ENCODE assay signal across 21 mouse cellular contexts in genomic region chr8:120371146-120371545, GRCm38 (mm10).
A peak's percentile ranks its signal among the peaks of the same experiment; 100 is the strongest.
DNase-seq lines count a peak whose midpoint lies in the region; ATAC-seq and TF ChIP-seq lines count a peak whose summit lies in the region.
"Had no signal": no experiment of that assay in that cellular context is flagged by ENCODE, and none has a peak within 500 bp of the region (broad histone marks: within the 10 kb centered on the region; RNA-seq: fewer than 3 reads in every experiment).

No protein-coding gene starts in this region.

- no peak overlapping the region for H3K9ac ChIP-seq in forebrain, embryonic 12.5 days
- H3K9ac ChIP-seq in heart, embryonic 16.5 days (ENCODE audit: low read length): 0 out of 2 replicates have a peak overlapping the region, but pooled peaks have one; percentile 24
- H3K9ac ChIP-seq: embryonic facial prominence, embryonic 13.5 days; hindbrain, embryonic 15.5 days; midbrain, embryonic 13.5 days had no signal

- H3K9me3 ChIP-seq in forebrain, embryonic 10.5 days: no peaks in the 10 kb centered on the region
- H3K9me3 ChIP-seq in forebrain, embryonic 12.5 days: no peaks in the 10 kb centered on the region
- no peaks in the 10 kb centered on the region for H3K9me3 ChIP-seq in heart, embryonic 16.5 days (replicated peaks; ENCODE audit: control insufficient read depth, low read length)
- H3K9me3 ChIP-seq: embryonic facial prominence, embryonic 13.5 days; hindbrain, embryonic 15.5 days; midbrain, embryonic 13.5 days had no signal

- ATAC-seq in forebrain, embryonic 12.5 days (ENCODE audit: low FRiP score): no peak
- no peak for ATAC-seq in heart, embryonic 16.5 days (replicated peaks; ENCODE audit: extremely low read depth, insufficient read depth, low FRiP score)
- ATAC-seq: midbrain, embryonic 13.5 days had no signal

- intact Hi-C loops in heart, postnatal 14 days (cut with DNase I): no loop called here

- no peak overlapping the region for H3K4me2 ChIP-seq in forebrain, embryonic 12.5 days
- H3K4me2 ChIP-seq in heart, embryonic 16.5 days (ENCODE audit: low read depth, low read length): no peak overlapping the region
- H3K4me2 ChIP-seq: embryonic facial prominence, embryonic 13.5 days; hindbrain, embryonic 15.5 days; midbrain, embryonic 13.5 days had no signal

- H3K36me3 ChIP-seq in forebrain, embryonic 10.5 days (replicated peaks): no peaks in the 10 kb centered on the region
- H3K36me3 ChIP-seq in forebrain, embryonic 12.5 days (replicated peaks): no peaks in the 10 kb centered on the region
- H3K36me3 ChIP-seq in heart, embryonic 16.5 days (ENCODE audit: control insufficient read depth, insufficient read depth): no peaks in the 10 kb centered on the region
- no peaks in the 10 kb centered on the region for H3K36me3 ChIP-seq in spleen, adult 2 months (ENCODE audit: control insufficient read depth, insufficient read depth, low read length)
- H3K36me3 ChIP-seq: embryonic facial prominence, embryonic 13.5 days; hindbrain, embryonic 15.5 days; midbrain, embryonic 13.5 days had no signal

- peaks cover 95% of the 10 kb centered on the region for H3K4me1 ChIP-seq in forebrain, embryonic 10.5 days
- H3K4me1 ChIP-seq in forebrain, embryonic 12.5 days: peaks cover 64% of the 10 kb centered on the region
- peaks cover 77% of the 10 kb centered on the region for H3K4me1 ChIP-seq in heart, embryonic 16.5 days (ENCODE audit: control insufficient read depth, insufficient read depth, low read length)
- peaks cover 7% of the 10 kb centered on the region for H3K4me1 ChIP-seq in spleen, adult 2 months (ENCODE audit: control insufficient read depth, insufficient read depth, insufficient read length)

- peak overlapping the region; percentile 73 for H3K27ac ChIP-seq in forebrain, embryonic 10.5 days
- H3K27ac ChIP-seq in forebrain, embryonic 12.5 days: no peak overlapping the region; the same call in 1 of the 2 replicates
- H3K27ac ChIP-seq in heart, embryonic 16.5 days (ENCODE audit: low read length): peak overlapping the region; percentile 83
- peak overlapping the region; percentile 43; the same call in 1 of the 2 replicates for H3K27ac ChIP-seq in spleen, adult 2 months (ENCODE audit: insufficient read depth, low read length)
- H3K27ac ChIP-seq: embryonic facial prominence, embryonic 13.5 days; hindbrain, embryonic 15.5 days; kidney, postnatal 0 days; midbrain, embryonic 13.5 days had no signal

- peaks cover 50% of the 10 kb centered on the region for H3K27me3 ChIP-seq in forebrain, embryonic 10.5 days (ENCODE audit: poor library complexity, severe bottlenecking)
- peaks cover 20% of the 10 kb centered on the region; the same call in 1 of the 2 replicates for H3K27me3 ChIP-seq in forebrain, embryonic 12.5 days
- H3K27me3 ChIP-seq in heart, embryonic 16.5 days (ENCODE audit: control insufficient read depth, insufficient read depth, low read length): no peaks in the 10 kb centered on the region
- no peaks in the 10 kb centered on the region for H3K27me3 ChIP-seq in spleen, adult 2 months (ENCODE audit: control insufficient read depth, insufficient read depth, low read length)
- H3K27me3 ChIP-seq: embryonic facial prominence, embryonic 13.5 days; hindbrain, embryonic 15.5 days; midbrain, embryonic 13.5 days had no signal

- TF ChIP-seq POLR2A in spleen, adult 2 months (IDR thresholded peaks at IDR 0.05; ENCODE audit: low read depth, low read length): no peak

- no peak overlapping the region for H3K4me3 ChIP-seq in forebrain, embryonic 10.5 days
- H3K4me3 ChIP-seq in forebrain, embryonic 12.5 days (replicated peaks): no peak overlapping the region
- no peak overlapping the region for H3K4me3 ChIP-seq in heart, embryonic 16.5 days (ENCODE audit: low read length)
- H3K4me3 ChIP-seq in spleen, adult 2 months (ENCODE audit: extremely low read depth, insufficient read depth, insufficient read length): no peak overlapping the region
- H3K4me3 ChIP-seq: embryonic facial prominence, embryonic 13.5 days; hindbrain, embryonic 15.5 days; midbrain, embryonic 13.5 days; myocyte had no signal

- DNase-seq in forebrain, embryonic 10.5 days (ENCODE audit: extremely low spot score, low spot score): no peak
- DNase-seq in heart, postnatal 14 days: no peak
- no peak for DNase-seq in spleen, adult 2 months (ENCODE audit: low read depth in 1 of 2, low spot score in 2 of 2)
- no peak for DNase-seq in spleen, postnatal 14 days (ENCODE audit: low spot score in 2 of 2)
- no peak for DNase-seq in frontal cortex, postnatal 14 days (ENCODE audit: low spot score in 2 of 2)
- DNase-seq in left cerebral cortex, adult 11 months (ENCODE audit: low spot score): no peak
- DNase-seq: adrenal gland, postnatal 25 days; cerebellum, adult 8-10 months; left cerebral cortex, postnatal 4 days; lung, adult 2 months; lung, postnatal 4 days; retina, postnatal 1 day; right cerebral cortex, postnatal 4 days; thymus, adult 2 months had no signal

- no peak for TF ChIP-seq CTCF in spleen, adult 2 months (IDR thresholded peaks at IDR 0.05; ENCODE audit: extremely low read depth, insufficient read depth, insufficient read length, insufficient replicate concordance)

- WGBS in forebrain, embryonic 10.5 days: 79% methylated on average over 5 of the region's 5 CpGs
- 92% methylated on average over 5 of the region's 5 CpGs for WGBS in forebrain, embryonic 12.5 days
- 54% methylated on average over 5 of the region's 5 CpGs for WGBS in heart, embryonic 16.5 days
- WGBS in spleen, adult 2 months: 68% methylated on average over 5 of the region's 5 CpGs
